Mouse (Mus musculus): ENCODE measurements around the gene Hoxb8.

DNA sequence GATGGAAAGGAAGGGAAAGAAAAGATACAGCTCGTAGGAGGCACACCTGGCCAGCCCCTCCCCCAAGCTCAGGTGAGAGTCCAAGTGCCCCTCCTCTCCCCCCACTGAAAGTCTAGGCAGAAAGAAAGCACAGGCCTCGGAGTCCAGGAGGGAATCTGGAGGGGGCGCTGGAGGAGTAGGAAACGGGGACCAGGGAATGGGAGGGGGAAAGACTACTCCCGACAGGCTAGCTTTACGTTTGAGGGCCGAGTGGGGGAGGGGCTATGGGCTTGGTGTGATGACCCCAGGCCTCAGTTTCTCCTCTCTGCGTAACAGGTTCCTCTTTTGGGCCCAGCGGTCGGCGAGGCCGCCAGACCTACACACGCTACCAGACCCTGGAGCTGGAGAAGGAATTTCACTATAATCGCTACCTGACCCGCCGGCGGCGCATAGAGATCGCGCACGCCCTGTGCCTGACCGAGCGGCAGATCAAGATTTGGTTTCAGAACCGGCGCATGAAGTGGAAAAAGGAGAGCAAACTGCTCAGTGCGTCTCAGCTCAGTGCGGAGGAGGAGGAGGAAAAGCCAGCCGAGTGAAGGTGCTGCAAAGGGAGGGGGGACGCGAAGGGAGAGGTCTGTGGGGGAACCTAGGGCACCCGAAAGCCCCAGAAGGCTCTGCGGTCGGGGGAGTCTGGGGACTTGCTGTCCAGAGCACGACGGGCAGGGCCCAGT lies 18.8 kb downstream of the Hoxb8 start:
- no peak for TF ChIP-seq POLR2A (IDR thresholded peaks at IDR 0.05; ENCODE audit: borderline replicate concordance, low read depth, low read length)
- no peak for TF ChIP-seq CTCF (IDR thresholded peaks at IDR 0.05; ENCODE audit: low read depth, low read length)
